Mouse (Mus musculus): ENCODE results near the gene Fam129a. TPM values are rescaled to one million over a fixed set of nuclear protein-coding genes. Genes with fewer than 3 reads are reported as not detected.

Gene Fam129a
- 10 to 100 TPM; 47.8 to 80.8 TPM for total RNA-seq (2021)
- long read RNA-seq, experiment 1, full-length matches to known transcripts = 27 of 58 reads
- long read RNA-seq, experiment 1, partial matches to known transcripts = 11 of 58 reads
- long read RNA-seq, experiment 1, other reads (novel, unspliced or antisense) = 20 of 58 reads
- long read RNA-seq, experiment 2, full-length matches to known transcripts = 12 of 18 reads
- long read RNA-seq, experiment 2, partial matches to known transcripts = 2 of 18 reads
- long read RNA-seq, experiment 2, other reads (novel, unspliced or antisense) = 4 of 18 reads

GRCm38 (mm10) chr1:151570981-151571837 is at the start of gene Fam129a:
Gene Fam129a, plus strand, starts transcription at chr1:151571186.
- DNase-seq = peak; percentile 75

GRCm38 (mm10) chr1:151526701-151527100 is 44.3 kb upstream of the Fam129a start:
- DNase-seq = no peak

GRCm38 (mm10) chr1:151543796-151544477 is 27.0 kb upstream of the Fam129a start:
- no peak for DNase-seq

DNA sequence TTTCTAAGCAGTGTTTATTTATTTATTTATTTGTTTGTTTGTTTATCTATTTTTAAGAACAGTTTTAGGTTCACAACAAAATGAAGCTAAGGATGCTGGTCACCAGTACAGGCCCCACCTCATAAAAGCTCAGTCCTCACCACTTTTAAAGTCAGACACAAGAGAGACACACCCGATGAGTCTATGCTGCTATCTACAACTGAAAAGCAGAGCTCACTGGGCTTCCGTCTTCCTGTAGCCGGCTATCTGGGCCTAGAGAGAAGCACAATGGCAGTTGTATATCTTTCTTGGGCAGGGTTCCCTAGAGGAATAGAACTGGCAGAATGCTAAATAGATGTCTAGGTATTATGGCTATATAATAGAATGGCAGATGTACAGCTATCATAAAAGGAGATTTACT is 26.4 kb upstream of the Fam129a start:
- no peak for DNase-seq

GRCm38 (mm10) chr1:151545571-151545970 is 25.4 kb upstream of the Fam129a start:
- DNase-seq = no peak

DNA sequence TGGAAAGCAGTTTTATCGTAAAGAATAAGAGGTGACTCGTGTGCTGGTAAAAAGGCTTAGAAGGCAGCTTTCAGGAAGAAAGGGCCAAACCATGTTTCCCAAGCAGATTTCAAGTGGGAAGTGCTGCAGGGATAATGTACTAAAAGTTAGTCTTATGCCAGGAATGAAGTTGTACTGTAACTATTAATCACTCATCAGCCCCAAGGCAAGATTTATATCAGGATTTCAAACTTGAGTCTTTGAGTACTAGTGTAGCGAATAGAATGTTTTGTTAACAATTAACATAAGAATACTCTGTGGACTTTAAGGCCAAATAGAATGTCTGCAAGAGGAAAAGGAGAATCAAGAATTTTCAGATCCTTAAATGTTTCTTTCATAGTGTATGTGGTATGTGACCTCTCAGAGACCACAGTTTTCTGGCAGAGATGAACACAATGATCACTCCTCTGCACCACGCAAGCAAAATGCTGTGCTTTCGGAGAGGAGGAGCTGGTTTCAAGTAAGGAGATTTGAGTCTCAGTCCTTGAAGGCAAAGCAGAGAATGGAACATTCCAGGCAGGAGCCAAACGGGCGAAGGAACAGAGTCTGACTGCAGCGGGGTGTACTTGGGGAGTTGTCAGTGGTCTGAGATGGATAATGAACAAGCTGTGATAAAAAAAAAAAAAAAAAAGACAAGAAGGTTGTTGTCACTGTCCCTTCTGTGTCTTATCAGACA is 21.9 kb upstream of the Fam129a start:
- DNase-seq = no peak

DNA sequence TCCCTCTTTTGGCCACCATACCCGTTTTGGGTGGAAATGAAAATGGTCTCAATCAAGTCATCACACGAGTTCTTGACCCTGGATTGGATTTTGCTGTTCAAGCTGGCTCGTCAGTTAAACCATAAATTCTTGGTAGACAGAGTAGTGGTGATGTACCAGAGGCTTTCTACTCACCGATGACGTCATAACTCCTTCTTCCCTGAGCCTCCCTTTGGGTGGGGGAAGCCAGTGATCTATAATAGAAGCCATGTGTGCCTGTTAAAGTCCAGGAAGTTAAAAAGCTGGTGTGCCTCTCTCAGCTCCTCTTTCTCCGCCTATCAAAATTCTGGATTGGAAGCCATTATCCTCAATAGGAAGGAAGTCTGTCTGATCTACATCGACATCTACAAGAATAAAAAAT is 21.2 kb upstream of the Fam129a start:
- no peak for DNase-seq

DNA sequence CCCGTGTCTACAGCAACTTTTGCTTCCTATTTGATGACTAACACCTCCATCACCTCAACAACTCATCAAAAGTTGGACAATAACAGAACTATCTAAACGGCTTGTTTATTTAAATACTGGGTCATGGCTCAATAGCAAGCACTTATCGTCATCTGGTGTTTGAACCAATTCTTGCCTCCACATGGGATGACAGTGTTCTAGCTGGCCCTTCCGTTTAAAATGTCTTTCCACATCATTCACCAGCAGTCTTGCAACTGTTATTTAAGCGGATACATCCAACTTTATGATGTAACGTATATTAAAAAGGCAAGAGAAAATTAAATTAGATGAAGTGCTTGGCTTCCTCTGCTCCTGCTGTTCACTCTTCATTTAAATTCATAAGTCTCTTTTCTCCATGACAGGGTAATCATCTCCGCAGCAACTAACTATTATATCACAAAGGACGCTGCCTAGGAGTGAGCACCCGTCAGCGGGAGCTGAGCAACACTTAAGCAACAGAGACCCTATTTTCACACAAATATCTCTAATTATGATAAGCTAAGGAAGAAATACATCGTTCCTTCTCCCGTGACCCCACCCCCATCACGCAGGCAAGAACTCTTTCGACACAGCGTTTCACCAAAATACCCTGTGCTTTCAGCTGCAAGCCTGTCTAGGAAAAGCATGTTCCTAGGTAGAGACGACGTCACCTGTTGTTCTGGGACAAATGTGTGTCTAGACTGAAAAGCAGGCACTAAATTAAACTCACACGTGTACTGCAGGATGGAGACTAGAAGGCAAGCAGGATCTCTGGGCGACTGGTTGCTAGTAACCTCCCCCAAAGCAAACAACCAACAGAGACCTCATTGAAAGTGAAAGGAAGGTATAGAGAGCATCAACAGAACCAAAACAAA is 20.2 kb upstream of the Fam129a start:
- DNase-seq = no peak

GRCm38 (mm10) chr1:151560536-151560935 is 10.4 kb upstream of the Fam129a start:
- no peak for DNase-seq

GRCm38 (mm10) chr1:151563401-151563800 is 7.6 kb upstream of the Fam129a start:
- DNase-seq = no peak

DNA sequence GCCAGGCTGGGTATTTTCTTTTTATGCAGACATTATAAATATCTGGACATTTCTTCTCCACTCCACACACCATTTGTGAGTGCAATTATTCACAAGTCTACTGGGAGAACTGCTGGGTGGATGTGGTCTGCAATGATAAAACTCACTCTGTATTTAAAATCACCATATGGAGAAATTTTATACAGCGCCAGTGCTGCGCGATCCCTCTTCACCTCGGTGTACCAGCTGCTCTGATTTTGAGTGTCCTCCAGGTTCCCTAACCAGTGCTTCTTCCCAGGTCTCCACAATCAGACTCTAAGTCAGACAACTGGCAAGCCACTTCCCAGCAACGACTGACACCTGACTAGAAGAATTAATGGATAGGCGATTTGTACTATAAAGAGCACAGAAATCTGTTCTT is 7.1 kb upstream of the Fam129a start:
- DNase-seq = no peak

GRCm38 (mm10) chr1:151564377-151564776 is 6.6 kb upstream of the Fam129a start:
- DNase-seq = peak; percentile 93

GRCm38 (mm10) chr1:151568682-151569081 is 2.3 kb upstream of the Fam129a start:
- DNase-seq = no peak

DNA sequence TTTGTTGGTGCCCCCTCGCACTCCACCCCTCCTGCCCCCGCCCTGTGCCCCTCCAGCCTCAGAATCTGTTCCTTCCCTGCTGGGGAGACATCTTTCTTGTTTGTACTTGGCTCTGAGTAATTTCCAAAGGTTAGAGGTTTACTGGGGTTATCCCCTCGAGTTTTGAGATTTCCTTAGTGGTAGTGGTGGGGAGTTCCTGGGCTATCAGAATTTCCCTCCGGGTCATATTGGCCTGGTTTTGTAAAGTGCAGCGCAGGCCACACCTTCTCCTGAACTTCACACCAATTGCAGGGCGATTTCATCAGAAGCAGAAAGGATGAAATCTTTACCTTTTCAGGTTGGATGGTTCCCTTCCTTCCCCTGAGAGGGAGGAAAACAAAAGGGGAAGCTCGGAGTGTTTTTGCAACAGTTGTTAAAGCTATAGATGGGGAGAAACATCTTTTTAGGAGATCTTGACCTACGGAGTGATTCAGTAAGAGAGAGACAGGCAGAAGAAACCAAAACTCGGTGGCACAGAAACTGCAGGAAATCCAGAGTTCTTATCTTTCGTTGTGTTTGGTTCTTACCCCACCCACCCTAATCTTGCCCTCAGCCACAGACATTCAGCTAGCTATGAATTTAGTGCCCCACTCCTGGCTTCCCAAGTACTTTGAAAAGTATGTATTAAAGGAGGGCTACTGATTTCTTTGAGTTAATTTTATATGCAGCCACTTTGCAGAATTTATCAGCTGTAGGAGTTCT is 1.0 kb downstream of the Fam129a start:
- DNase-seq = no peak

DNA sequence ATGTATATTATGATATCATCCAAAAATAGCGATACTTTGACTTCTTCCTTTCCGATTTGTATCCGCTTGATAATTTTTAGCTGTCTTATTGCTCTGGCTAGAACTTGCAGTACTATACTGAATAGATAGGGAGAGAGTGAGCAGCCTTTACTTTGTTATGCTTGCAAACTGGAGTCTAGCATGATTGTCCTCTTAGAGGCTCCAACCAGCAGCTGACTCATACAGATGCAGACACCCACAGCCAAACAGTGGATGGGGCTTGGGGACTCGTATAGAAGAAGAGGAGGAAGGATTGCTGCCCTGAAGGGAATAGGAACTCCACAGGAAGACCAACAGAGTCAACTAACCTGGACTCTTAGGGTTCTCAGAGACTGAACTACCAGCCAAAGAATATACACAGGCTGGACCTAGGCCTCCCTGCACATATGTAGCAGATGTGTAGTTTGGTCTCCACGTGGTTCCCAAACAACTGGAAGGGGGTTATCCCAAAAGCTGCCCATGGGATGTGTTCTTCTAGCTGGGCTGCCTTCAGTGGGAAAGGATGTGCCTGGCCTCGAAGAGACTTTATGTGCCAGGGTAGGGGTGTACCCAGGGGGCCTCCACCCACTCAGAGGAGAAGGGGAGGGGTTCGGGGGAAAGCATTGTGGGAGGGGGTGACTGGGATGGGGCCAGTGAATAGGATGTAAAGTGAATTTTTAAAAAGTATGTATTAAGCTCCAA is 1.8 kb downstream of the Fam129a start:
- DNase-seq = no peak

- DNase-seq = no peak
Observed at GRCm38 (mm10) chr1:151580200-151580982, 9.4 kb downstream of the Fam129a start.

DNA sequence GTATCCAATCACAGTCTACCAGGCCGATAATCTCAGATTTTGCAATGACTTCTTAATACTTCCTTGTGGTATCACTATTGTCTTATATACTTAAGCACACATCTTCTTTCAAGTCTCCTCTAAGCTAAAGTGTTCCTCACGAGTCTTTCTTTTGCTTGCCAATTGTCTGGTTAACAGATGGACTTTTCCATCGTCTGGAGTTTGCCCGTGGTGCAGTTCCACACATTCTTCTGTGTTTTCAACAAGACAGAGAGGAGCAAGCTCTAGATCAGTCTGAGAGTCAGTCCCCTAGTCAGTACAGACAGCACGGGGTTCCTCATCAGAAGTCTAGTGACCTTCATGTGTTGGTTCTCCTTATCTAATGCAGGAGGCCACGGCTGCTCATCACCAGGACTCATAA is 10.5 kb downstream of the Fam129a start:
- no peak for DNase-seq

- DNase-seq = no peak
Observed at GRCm38 (mm10) chr1:151581977-151582376, 11.0 kb downstream of the Fam129a start.
